Mouse (Mus musculus): ENCODE measurements around the gene Krtap19-1. TPM values are rescaled to one million over a fixed set of nuclear protein-coding genes. Genes with fewer than 3 reads are reported as not detected.

The Krtap19-1 gene
- polyA plus RNA-seq, 1 experiment, result not detected

Other genes with a start within 250 kb of the Krtap19-1 start
- not detected in 2 replicates for gene 2310079G19Rik, start 241.7 kb downstream of the Krtap19-1 start, polyA plus RNA-seq (2012; ENCODE audit: insufficient read depth, insufficient read length, missing spikeins)
- not detected in 2 replicates for gene Krtap26-1, start 221.6 kb downstream of the Krtap19-1 start, polyA plus RNA-seq (2012; ENCODE audit: insufficient read depth, insufficient read length, missing spikeins)
- not detected in 2 replicates for gene Krtap27-1, start 197.7 kb downstream of the Krtap19-1 start, polyA plus RNA-seq (2012; ENCODE audit: insufficient read depth, insufficient read length, missing spikeins)
- not detected in 2 replicates for gene 2310061N02Rik, start 161.4 kb downstream of the Krtap19-1 start, polyA plus RNA-seq (2012; ENCODE audit: insufficient read depth, insufficient read length, missing spikeins)
- not detected in 2 replicates for gene Krtap13-1, start 140.5 kb downstream of the Krtap19-1 start, polyA plus RNA-seq (2012; ENCODE audit: insufficient read depth, insufficient read length, missing spikeins)
- gene Krtap13, start 117.8 kb downstream of the Krtap19-1 start, polyA plus RNA-seq (2012; ENCODE audit: insufficient read depth, insufficient read length, missing spikeins), result not detected in 2 replicates
- not detected in 2 replicates for gene 2310034C09Rik, start 110.6 kb downstream of the Krtap19-1 start, polyA plus RNA-seq (2012; ENCODE audit: insufficient read depth, insufficient read length, missing spikeins)
- not detected in 2 replicates for gene 2310057N15Rik, start 95.2 kb downstream of the Krtap19-1 start, polyA plus RNA-seq (2012; ENCODE audit: insufficient read depth, insufficient read length, missing spikeins)
- not detected in 2 replicates for gene Gm5965, start 91.5 kb downstream of the Krtap19-1 start, polyA plus RNA-seq (2012; ENCODE audit: insufficient read depth, insufficient read length, missing spikeins)
- not detected in 2 replicates for gene Gm20741, start 57.2 kb downstream of the Krtap19-1 start, polyA plus RNA-seq (2012; ENCODE audit: insufficient read depth, insufficient read length, missing spikeins)
- not detected in 2 replicates for gene Krtap15, start 49.2 kb downstream of the Krtap19-1 start, polyA plus RNA-seq (2012; ENCODE audit: insufficient read depth, insufficient read length, missing spikeins)
- gene Krtap14, start 43.3 kb downstream of the Krtap19-1 start, polyA plus RNA-seq (2012; ENCODE audit: insufficient read depth, insufficient read length, missing spikeins), result not detected in 2 replicates
- gene Krtap19-2, start 4.9 kb upstream of the Krtap19-1 start, polyA plus RNA-seq (2012; ENCODE audit: insufficient read depth, insufficient read length, missing spikeins), result not detected in 2 replicates
- gene Krtap19-3, start 8.6 kb upstream of the Krtap19-1 start, polyA plus RNA-seq (2012; ENCODE audit: insufficient read depth, insufficient read length, missing spikeins), result not detected in 2 replicates
- gene Krtap19-4, start 15.7 kb upstream of the Krtap19-1 start, polyA plus RNA-seq (2012; ENCODE audit: insufficient read depth, insufficient read length, missing spikeins), result not detected in 2 replicates
- gene Krtap19-5, start 27.0 kb upstream of the Krtap19-1 start, polyA plus RNA-seq (2012; ENCODE audit: insufficient read depth, insufficient read length, missing spikeins), result not detected in 2 replicates
- not detected in 2 replicates for gene Krtap19-9b, start 62.9 kb upstream of the Krtap19-1 start, polyA plus RNA-seq (2012; ENCODE audit: insufficient read depth, insufficient read length, missing spikeins)
- gene Krtap16-3, start 93.5 kb upstream of the Krtap19-1 start, polyA plus RNA-seq (2012; ENCODE audit: insufficient read depth, insufficient read length, missing spikeins), result not detected in 2 replicates
- gene Krtap22-2, start 141.3 kb upstream of the Krtap19-1 start, polyA plus RNA-seq (2012; ENCODE audit: insufficient read depth, insufficient read length, missing spikeins), result not detected in 2 replicates
- gene Gm10229, start 145.9 kb upstream of the Krtap19-1 start, polyA plus RNA-seq (2012; ENCODE audit: insufficient read depth, insufficient read length, missing spikeins), result not detected in 2 replicates
- gene Krtap6-1, start 162.3 kb upstream of the Krtap19-1 start, polyA plus RNA-seq (2012; ENCODE audit: insufficient read depth, insufficient read length, missing spikeins), result not detected in 2 replicates
- gene Gm10228, start 172.1 kb upstream of the Krtap19-1 start, polyA plus RNA-seq (2012; ENCODE audit: insufficient read depth, insufficient read length, missing spikeins), result not detected in 2 replicates
- gene Krtap6-5, start 178.5 kb upstream of the Krtap19-1 start, polyA plus RNA-seq (2012; ENCODE audit: insufficient read depth, insufficient read length, missing spikeins), result not detected in 2 replicates
- not detected in 2 replicates for gene 1110025L11Rik, start 194.6 kb upstream of the Krtap19-1 start, polyA plus RNA-seq (2012; ENCODE audit: insufficient read depth, insufficient read length, missing spikeins)
- gene Krtap6-3, start 214.6 kb upstream of the Krtap19-1 start, polyA plus RNA-seq (2012; ENCODE audit: insufficient read depth, insufficient read length, missing spikeins), result not detected in 2 replicates